Mouse (Mus musculus): ENCODE measurements around the gene Zfp523. TPM values are rescaled to one million over a fixed set of nuclear protein-coding genes. Genes with fewer than 3 reads are reported as not detected.

The Zfp523 gene
- polyA plus RNA-seq, 1 experiment from 2014 or later: 39.8 TPM

DNA sequence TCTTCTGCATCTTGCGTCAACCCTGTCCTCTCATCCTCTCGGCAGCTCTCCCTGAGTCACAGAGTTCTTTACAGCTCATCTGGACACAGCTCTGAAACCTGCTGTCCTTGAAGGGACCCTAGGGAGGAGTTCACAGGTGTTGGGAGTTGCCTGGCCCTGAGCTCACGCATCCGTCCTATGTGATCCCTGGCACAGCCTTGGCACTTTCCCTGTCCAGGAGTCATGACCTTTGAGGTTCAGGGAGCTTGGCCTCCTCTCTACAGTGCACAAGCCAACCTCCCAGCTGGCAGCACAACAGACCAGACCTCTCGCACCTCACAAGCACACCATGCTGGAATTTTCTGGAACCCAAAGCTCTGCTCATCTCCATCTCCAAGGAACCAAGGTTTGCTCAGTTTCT, 63.9 kb downstream of the Zfp523 start:
- Histone ChIP-seq H3K27me3 (ENCODE audit: insufficient read depth, poor library complexity, severe bottlenecking) (no peaks in the 10 kb centered on the region), H3K9me3 (no peaks in the 10 kb centered on the region), H3K36me3 (peaks cover 56% of the 10 kb centered on the region), H3K4me3 (no peak overlapping the region), H3K4me1 (replicated peaks) (peaks cover 36% of the 10 kb centered on the region), H3K27ac (no peak overlapping the region)
- WGBS: 96% methylated on average over 5 of the region's 5 CpGs
- no peak for DNase-seq (ENCODE audit: low spot score)

DNA sequence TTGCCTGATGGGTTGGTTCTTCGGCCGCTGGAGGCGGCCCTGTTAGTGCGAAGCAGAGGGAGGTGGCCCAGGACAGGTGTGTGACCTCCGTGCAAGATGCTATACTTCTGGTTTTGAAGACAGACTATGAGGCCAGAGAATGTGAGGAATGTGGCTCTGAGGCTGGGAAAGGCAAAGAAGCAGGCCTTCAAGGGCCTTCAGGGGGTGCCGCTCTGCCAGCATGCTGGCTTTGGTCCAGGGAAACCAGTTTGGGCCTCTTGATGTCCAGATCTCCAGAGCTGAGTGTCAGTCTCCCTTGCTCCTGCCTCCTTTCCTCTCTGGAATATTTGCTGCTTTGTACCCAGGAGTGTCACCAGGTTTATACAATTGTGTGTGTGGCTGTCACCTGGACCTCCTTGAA, 65.4 kb downstream of the Zfp523 start:
- Histone ChIP-seq H3K27ac (no peak overlapping the region), H3K4me1 (replicated peaks) (peaks cover 37% of the 10 kb centered on the region), H3K4me3 (no peak overlapping the region), H3K27me3 (ENCODE audit: insufficient read depth, poor library complexity, severe bottlenecking) (no peaks in the 10 kb centered on the region), H3K36me3 (peaks cover 56% of the 10 kb centered on the region), H3K9me3 (no peaks in the 10 kb centered on the region)
- DNase-seq (ENCODE audit: low spot score): no peak
- 93% methylated on average over 6 of the region's 6 CpGs for WGBS

DNA sequence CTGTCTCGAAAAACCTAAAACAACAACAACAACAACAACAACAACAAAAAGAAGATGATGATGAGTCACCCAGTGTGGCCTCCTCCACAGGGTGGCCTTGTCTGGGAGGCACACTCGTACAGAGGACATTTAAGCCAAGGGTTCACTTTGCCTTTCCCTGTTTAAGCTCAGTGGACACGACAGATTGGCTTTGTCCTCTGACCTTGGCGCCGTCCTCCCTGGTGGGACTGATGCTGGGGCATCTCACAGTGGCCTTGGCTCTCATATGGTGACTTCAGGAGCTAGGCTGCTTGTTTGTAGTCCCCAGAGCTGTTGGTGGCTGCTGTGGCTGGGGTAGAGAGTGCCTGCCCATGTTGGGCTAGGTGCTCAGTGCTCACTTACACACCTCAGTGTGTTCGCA, 67.3 kb downstream of the Zfp523 start:
- Histone ChIP-seq H3K27me3 (ENCODE audit: insufficient read depth, poor library complexity, severe bottlenecking) (no peaks in the 10 kb centered on the region), H3K36me3 (peaks cover 38% of the 10 kb centered on the region), H3K4me3 (no peak overlapping the region), H3K4me1 (replicated peaks) (peaks cover 37% of the 10 kb centered on the region), H3K27ac (peak overlapping the region; percentile 71), H3K9me3 (no peaks in the 10 kb centered on the region)
- DNase-seq (ENCODE audit: low spot score): no peak
- 84% methylated on average over 6 of the region's 6 CpGs for WGBS

DNA sequence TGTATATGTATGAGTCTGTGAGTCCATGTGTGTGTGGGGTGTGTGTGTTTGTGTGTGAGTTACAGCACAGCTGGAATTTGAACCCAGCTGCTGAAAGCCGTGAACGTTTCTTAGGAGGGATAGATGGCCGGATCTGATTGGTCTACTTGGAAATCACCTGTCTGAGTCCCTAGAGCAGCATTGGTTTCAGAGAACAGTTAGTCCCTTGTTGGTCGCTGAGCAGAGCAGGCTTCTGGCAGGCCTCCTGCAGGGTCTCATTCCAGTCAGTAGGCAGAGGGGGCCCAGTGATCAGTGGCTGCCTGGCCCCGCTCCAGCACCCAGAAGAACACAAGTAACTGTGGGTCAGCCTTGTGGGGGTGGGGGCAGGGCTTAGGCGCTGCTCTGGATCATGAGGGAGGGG, 67.8 kb downstream of the Zfp523 start:
- DNase-seq (ENCODE audit: low spot score): no peak
- WGBS: 54% methylated on average over 6 of the region's 6 CpGs
- peak overlapping the region; percentile 74 for H3K27ac ChIP-seq
- 0 out of 2 replicates have a peak overlapping the region, but pooled peaks have one; percentile 4 for H3K4me3 ChIP-seq
- peaks cover 33% of the 10 kb centered on the region for H3K36me3 ChIP-seq
- no peaks in the 10 kb centered on the region for H3K9me3 ChIP-seq
- H3K4me1 ChIP-seq (replicated peaks): peaks cover 37% of the 10 kb centered on the region
- no peaks in the 10 kb centered on the region for H3K27me3 ChIP-seq (ENCODE audit: insufficient read depth, poor library complexity, severe bottlenecking)

DNA sequence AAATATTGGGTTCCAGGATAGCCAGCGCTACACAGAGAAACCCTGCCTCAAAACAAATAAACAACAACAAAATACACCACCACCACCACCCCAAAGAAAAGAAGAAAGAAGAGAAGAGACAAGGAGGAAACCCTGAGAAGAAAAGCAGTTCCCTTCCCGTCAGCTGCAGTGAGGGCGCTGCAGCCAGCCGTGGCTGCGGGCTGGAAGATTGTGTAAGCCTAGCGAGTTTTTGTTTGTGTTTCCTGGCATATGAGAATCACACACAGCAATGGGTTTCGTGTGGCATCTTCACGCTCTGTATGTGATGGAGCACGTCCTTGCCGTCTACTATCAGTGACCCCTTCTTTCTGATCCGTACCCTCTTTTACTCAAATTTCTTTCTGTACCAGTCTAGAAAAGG, 69.7 kb downstream of the Zfp523 start:
- Histone ChIP-seq H3K4me3 (no peak overlapping the region), H3K36me3 (peaks cover 26% of the 10 kb centered on the region; the same call in 1 of the 2 replicates), H3K4me1 (replicated peaks) (peaks cover 42% of the 10 kb centered on the region), H3K9me3 (no peaks in the 10 kb centered on the region), H3K27ac (peak overlapping the region; percentile 70), H3K27me3 (ENCODE audit: insufficient read depth, poor library complexity, severe bottlenecking) (no peaks in the 10 kb centered on the region)
- WGBS: 81% methylated on average over 11 of the region's 11 CpGs
- no peak for DNase-seq (ENCODE audit: low spot score)

DNA sequence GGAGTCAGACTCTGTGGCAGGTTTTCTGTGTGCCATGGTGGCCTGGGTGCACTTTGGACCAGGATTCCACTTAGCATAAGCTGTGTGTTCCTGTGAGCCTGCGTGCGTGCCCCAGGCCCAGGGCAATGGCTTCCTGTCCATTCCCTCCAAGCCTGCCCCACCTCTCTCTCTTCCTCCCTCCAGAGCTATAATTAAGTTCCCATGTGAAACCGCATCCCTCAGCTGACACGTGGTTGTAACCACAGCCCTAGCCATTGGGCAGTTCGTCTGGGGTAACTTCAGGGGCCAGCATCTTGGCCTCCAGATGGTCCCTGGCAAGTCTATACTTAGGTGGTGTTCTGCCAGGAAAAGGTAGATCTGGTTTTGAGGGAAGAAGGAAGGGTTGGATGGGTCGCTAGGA, 70.7 kb downstream of the Zfp523 start:
- Histone ChIP-seq H3K4me3 (no peak overlapping the region), H3K9me3 (no peaks in the 10 kb centered on the region), H3K4me1 (replicated peaks) (peaks cover 41% of the 10 kb centered on the region), H3K27ac (peak overlapping the region; percentile 70), H3K36me3 (peaks cover 19% of the 10 kb centered on the region; the same call in 1 of the 2 replicates), H3K27me3 (ENCODE audit: insufficient read depth, poor library complexity, severe bottlenecking) (no peaks in the 10 kb centered on the region)
- peak; percentile 31 for DNase-seq (ENCODE audit: low spot score)
- 50% methylated on average over 6 of the region's 6 CpGs for WGBS

DNA sequence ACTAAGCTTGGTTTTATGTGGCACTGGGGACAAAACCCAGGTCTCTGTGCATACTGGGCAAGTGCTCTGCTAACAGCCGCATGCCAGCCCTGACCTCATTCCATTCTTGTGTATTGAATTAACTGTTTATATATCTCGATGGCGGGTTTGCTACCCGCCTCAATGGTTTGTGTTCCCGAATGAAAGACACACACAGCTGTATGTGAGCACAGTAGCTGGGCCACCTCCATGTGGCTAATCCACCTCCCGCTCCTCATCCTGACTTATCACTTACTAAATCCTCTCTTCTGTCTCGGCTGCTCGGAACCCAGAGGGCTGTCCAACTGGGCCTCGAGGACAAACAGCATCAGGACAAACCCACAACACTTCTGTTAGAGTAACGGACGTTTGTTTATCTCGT, 72.1 kb downstream of the Zfp523 start:
- Histone ChIP-seq H3K27me3 (ENCODE audit: insufficient read depth, poor library complexity, severe bottlenecking) (no peaks in the 10 kb centered on the region), H3K4me3 (no peak overlapping the region), H3K4me1 (replicated peaks) (peaks cover 41% of the 10 kb centered on the region), H3K27ac (no peak overlapping the region), H3K9me3 (no peaks in the 10 kb centered on the region), H3K36me3 (peaks cover 11% of the 10 kb centered on the region; the same call in 1 of the 2 replicates)
- no peak for DNase-seq (ENCODE audit: low spot score)
- WGBS: 88% methylated on average over 12 of the region's 12 CpGs

DNA sequence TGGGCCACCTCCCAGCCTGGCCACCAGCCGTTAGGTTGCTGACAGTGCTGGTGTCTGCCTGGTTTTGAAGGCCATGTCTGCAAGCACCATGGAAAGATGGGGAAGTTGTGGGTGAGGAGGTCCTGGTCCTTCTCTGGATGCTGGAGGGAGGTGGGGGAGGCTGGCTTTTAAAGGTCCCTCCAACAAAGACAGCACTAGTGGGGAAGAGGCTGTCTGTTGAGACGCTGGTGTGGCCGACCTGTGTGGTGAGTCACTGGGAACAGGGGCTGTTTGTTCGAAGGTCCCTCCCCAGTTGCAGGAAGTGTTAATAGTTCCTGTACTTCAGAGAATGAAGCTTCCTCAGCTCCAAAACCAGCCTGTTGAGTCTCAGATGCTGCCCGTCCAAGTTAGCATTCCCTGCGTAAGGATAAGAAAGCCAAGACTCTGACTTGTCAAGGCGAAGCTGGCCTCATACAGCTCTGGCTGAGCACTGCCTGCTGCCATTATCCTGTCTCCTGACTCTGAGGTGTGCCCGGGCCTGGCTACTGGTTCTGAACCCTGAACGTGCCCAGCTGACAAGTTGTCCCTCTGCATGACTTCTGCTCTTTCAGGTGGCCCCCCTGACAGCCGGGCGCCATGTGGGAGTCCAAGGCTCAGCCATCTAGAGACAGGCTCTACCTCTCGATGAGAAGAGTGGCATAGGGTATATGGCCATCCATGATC, 74.8 kb downstream of the Zfp523 start:
- WGBS: 86% methylated on average over 12 of the region's 12 CpGs
- H3K4me1 ChIP-seq (replicated peaks): peaks cover 39% of the 10 kb centered on the region
- peaks cover 11% of the 10 kb centered on the region; the same call in 1 of the 2 replicates for H3K36me3 ChIP-seq
- H3K9me3 ChIP-seq: no peaks in the 10 kb centered on the region
- no peaks in the 10 kb centered on the region for H3K27me3 ChIP-seq (ENCODE audit: insufficient read depth, poor library complexity, severe bottlenecking)
- H3K27ac ChIP-seq: 0 out of 2 replicates have a peak overlapping the region, but pooled peaks have one; percentile 53
- no peak overlapping the region for H3K4me3 ChIP-seq
- DNase-seq (ENCODE audit: low spot score): no peak

DNA sequence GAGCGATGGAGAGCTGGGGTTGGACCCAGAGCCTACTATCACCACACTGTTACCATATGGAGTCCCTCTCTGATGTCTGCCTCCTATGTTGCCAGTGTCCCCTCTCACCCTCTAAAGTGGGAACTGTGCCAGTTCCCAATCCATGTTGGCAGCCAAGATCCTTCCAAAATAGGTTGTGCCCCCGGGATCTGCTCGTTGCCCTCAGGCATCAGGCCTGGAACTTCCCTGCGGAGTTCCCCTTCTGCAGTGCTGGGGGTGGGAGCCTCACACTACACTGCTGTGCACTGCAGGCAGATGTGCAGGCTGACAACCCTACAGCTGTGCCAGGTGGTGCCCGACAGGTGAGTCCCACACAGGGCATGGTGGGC, 75.3 kb downstream of the Zfp523 start:
- WGBS: 86% methylated on average over 5 of the region's 5 CpGs
- peaks cover 11% of the 10 kb centered on the region; the same call in 1 of the 2 replicates for H3K36me3 ChIP-seq
- H3K4me3 ChIP-seq: no peak overlapping the region
- H3K27me3 ChIP-seq (ENCODE audit: insufficient read depth, poor library complexity, severe bottlenecking): no peaks in the 10 kb centered on the region
- DNase-seq (ENCODE audit: low spot score): no peak
- H3K9me3 ChIP-seq: no peaks in the 10 kb centered on the region
- no peak overlapping the region for H3K27ac ChIP-seq
- peaks cover 39% of the 10 kb centered on the region for H3K4me1 ChIP-seq (replicated peaks)

DNA sequence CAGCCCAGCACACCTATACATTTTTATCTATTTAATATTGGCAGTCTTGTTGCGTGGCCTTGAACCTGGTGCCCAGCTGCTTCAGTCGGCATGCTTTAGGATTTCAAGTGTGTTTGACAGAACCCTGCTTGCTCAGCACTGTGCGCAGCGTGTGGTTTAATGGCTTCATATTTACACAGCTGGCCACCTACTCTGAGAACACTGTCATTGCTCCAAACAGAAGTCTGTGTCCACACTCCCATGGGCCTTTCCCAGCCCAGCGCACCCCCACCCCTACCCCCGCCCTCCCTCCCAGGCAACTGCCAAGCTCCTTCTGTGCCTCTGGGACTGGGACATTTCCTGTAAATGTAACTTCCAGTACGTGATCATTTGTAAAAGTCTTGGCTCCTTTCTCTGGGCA, 76.3 kb downstream of the Zfp523 start:
- Histone ChIP-seq H3K4me3 (no peak overlapping the region), H3K27ac (no peak overlapping the region), H3K36me3 (peaks cover 11% of the 10 kb centered on the region; the same call in 1 of the 2 replicates), H3K9me3 (no peaks in the 10 kb centered on the region), H3K27me3 (ENCODE audit: insufficient read depth, poor library complexity, severe bottlenecking) (no peaks in the 10 kb centered on the region), H3K4me1 (replicated peaks) (peaks cover 39% of the 10 kb centered on the region)
- peak; percentile 34 for DNase-seq (ENCODE audit: low spot score)
- 78% methylated on average over 7 of the region's 7 CpGs for WGBS

DNA sequence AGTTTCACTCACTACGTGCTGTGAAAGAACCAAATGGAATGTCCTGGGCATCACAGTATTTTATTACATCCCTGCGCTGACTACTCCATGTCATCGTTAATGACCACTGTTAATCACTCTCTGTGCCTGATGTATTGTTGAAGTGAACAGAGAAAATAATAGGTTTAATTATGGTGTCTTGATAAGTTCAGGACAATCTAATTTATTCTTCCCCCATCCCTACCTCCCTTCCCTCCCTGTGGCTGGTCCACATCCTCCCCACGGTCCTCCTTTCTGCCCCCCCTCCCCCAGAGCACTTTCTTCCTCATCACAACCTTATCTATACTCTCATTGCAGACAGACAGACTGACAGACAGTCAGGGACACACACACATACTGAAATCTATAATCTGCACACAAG, 77.9 kb downstream of the Zfp523 start:
- peaks cover 39% of the 10 kb centered on the region for H3K4me1 ChIP-seq (replicated peaks)
- H3K36me3 ChIP-seq: peaks cover 22% of the 10 kb centered on the region; the same call in 1 of the 2 replicates
- H3K27ac ChIP-seq: no peak overlapping the region; the same call in 1 of the 2 replicates
- H3K27me3 ChIP-seq (ENCODE audit: insufficient read depth, poor library complexity, severe bottlenecking): no peaks in the 10 kb centered on the region
- no peak overlapping the region for H3K4me3 ChIP-seq
- WGBS: 77% methylated on average over 4 of the region's 4 CpGs
- H3K9me3 ChIP-seq: peaks cover 6% of the 10 kb centered on the region; the same call in 1 of the 2 replicates
- no peak for DNase-seq (ENCODE audit: low spot score)

All from hindbrain, embryonic 10.5 days (tissue).